Comparison of ENCODE assay signal across 10 mouse cellular contexts in genomic region chr13:73265442-73265841, GRCm38 (mm10). TPM values are rescaled to one million over a fixed set of nuclear protein-coding genes. Genes with fewer than 3 reads are reported as not detected.
A peak's percentile ranks its signal among the peaks of the same experiment; 100 is the strongest.
DNase-seq lines count a peak whose midpoint lies in the region; ATAC-seq lines count a peak whose summit lies in the region.
"Had no signal": no experiment of that assay in that cellular context is flagged by ENCODE, and none has a peak within 500 bp of the region (broad histone marks: within the 10 kb centered on the region; RNA-seq: fewer than 3 reads in every experiment).

No protein-coding gene starts in this region.

- peaks cover 71% of the 10 kb centered on the region for H3K4me1 ChIP-seq in heart, embryonic 10.5 days
- H3K4me1 ChIP-seq in forebrain, embryonic 12.5 days = peaks cover 47% of the 10 kb centered on the region
- peaks cover 18% of the 10 kb centered on the region for H3K4me1 ChIP-seq in neural tube, embryonic 11.5 days (ENCODE audit: control insufficient read depth, insufficient read depth, low read length)

- H3K4me3 ChIP-seq in heart, embryonic 10.5 days = peak overlapping the region; percentile 73
- peak overlapping the region; percentile 24 for H3K4me3 ChIP-seq in forebrain, embryonic 12.5 days (replicated peaks)
- H3K4me3 ChIP-seq in neural tube, embryonic 11.5 days (ENCODE audit: low read depth, low read length) = no peak overlapping the region
- H3K4me3 ChIP-seq: myocyte had no signal

- peaks cover 100% of the 10 kb centered on the region for H3K27me3 ChIP-seq in heart, embryonic 10.5 days (ENCODE audit: insufficient read depth, poor library complexity, severe bottlenecking)
- peaks cover 100% of the 10 kb centered on the region for H3K27me3 ChIP-seq in forebrain, embryonic 12.5 days
- H3K27me3 ChIP-seq in neural tube, embryonic 11.5 days (ENCODE audit: control insufficient read depth, insufficient read depth, low read length) = peaks cover 98% of the 10 kb centered on the region

- WGBS in heart, embryonic 10.5 days = 2% methylated on average over 28 of the region's 28 CpGs
- 1% methylated on average over 28 of the region's 28 CpGs for WGBS in forebrain, embryonic 12.5 days
- under 1% methylated on average over 28 of the region's 28 CpGs for whole genome bisulfite sequencing in neural tube, embryonic 11.5 days

- H3K36me3 ChIP-seq in heart, embryonic 10.5 days = peaks cover 25% of the 10 kb centered on the region
- no peaks in the 10 kb centered on the region for H3K36me3 ChIP-seq in forebrain, embryonic 12.5 days (replicated peaks)
- no peaks in the 10 kb centered on the region for H3K36me3 ChIP-seq in neural tube, embryonic 11.5 days (ENCODE audit: control insufficient read depth, insufficient read depth, low read length)

- H3K9ac ChIP-seq in forebrain, embryonic 12.5 days = no peak overlapping the region
- H3K9ac ChIP-seq in neural tube, embryonic 11.5 days (ENCODE audit: low read length) = no peak overlapping the region

- peak; percentile 47; the same call in 1 of the 2 replicates for ATAC-seq in forebrain, embryonic 12.5 days (ENCODE audit: low FRiP score)
- ATAC-seq in neural tube, embryonic 11.5 days (ENCODE audit: insufficient read depth, low FRiP score, low TSS enrichment) = peak; percentile 68

- no peaks in the 10 kb centered on the region for H3K9me3 ChIP-seq in heart, embryonic 10.5 days
- no peaks in the 10 kb centered on the region for H3K9me3 ChIP-seq in forebrain, embryonic 12.5 days
- no peaks in the 10 kb centered on the region for H3K9me3 ChIP-seq in neural tube, embryonic 11.5 days (ENCODE audit: control insufficient read depth, low read length)

- peak overlapping the region; percentile 41 for H3K4me2 ChIP-seq in forebrain, embryonic 12.5 days
- peak overlapping the region; percentile 12; the same call in 1 of the 2 replicates for H3K4me2 ChIP-seq in neural tube, embryonic 11.5 days (ENCODE audit: low read depth)

- peak overlapping the region; percentile 93 for H3K27ac ChIP-seq in heart, embryonic 10.5 days
- H3K27ac ChIP-seq in forebrain, embryonic 12.5 days = no peak overlapping the region
- no peak overlapping the region for H3K27ac ChIP-seq in neural tube, embryonic 11.5 days (ENCODE audit: low read depth, low read length)

- no peak for DNase-seq in heart, embryonic 10.5 days (ENCODE audit: low spot score)
- DNase-seq in heart, adult 18-20 months = no peak
- peak; percentile 33 for DNase-seq in kidney, postnatal 10 days
- peak; percentile 60 for DNase-seq in neural tube, embryonic 11.5 days (ENCODE audit: low spot score)
- DNase-seq in layer of hippocampus, adult 8-10 months (ENCODE audit: low spot score in 2 of 2) = no peak
- no peak for DNase-seq in gastrocnemius, adult 18-20 months (ENCODE audit: low spot score)
- no peak for DNase-seq in frontal cortex, postnatal 25 days (ENCODE audit: low spot score in 2 of 2)
- DNase-seq: B cell, adult 2 months had no signal

RNA-seq across cellular contexts. Expression of gene Irx4, which starts 5.2 kb away (rescaled TPM):
- polyA plus RNA-seq in heart, embryonic 10.5 days (2016; fragmentation: Nextera tagmentation; extraction: Ambion mirVana) = 39.4 and 78.4 TPM in 2 replicates
- 10 to 100 TPM; 19.8 to 28.7 TPM for total RNA-seq in heart, adult 18-20 months (2021)
- polyA plus RNA-seq in forebrain, embryonic 12.5 days (2016; fragmentation: Nextera tagmentation; extraction: Ambion mirVana) = 0.53 and 1.0 TPM in 2 replicates
- polyA plus RNA-seq in neural tube, embryonic 11.5 days (2014; fragmentation: Nextera tagmentation; extraction: Ambion mirVana) = 2.2 and 2.6 TPM in 2 replicates
- not detected for total RNA-seq in layer of hippocampus, adult 8-10 months (2022)
- not detected for total RNA-seq in gastrocnemius, adult 18-20 months (2021)
- polyA plus RNA-seq: myocyte had no signal

Comparison
In these comparisons a context has a peak if more than half of its experiments do, and no peak if none do; other contexts are left out.
1. DNase-seq: peak in kidney, postnatal 10 days (single experiment) and neural tube, embryonic 11.5 days (single experiment); none in heart, embryonic 10.5 days (single experiment), heart, adult 18-20 months (0 of 2), layer of hippocampus, adult 8-10 months (0 of 2), gastrocnemius, adult 18-20 months (single experiment) and frontal cortex, postnatal 25 days (0 of 2).
2. RNA of gene Irx4, which starts 5.2 kb away (total RNA-seq): 19.8 to 28.7 TPM in heart, adult 18-20 months; not detected in layer of hippocampus, adult 8-10 months and not detected in gastrocnemius, adult 18-20 months; every median in the first group is over 10 times any median in the second.